Mouse (Mus musculus) layer of hippocampus, adult 9-11 months (tissue): ENCODE measurements at regions not wholly inside any gene's neighbourhood (a gene's known extent, or its start where the extent isn't known, plus 50 kb on each side); places are given as distances from the start of the nearest gene placed in this dataset.

Experiments used
- DNase-seq: peaks from one replicate; pipeline ENCODE4 v3.0.0; 2022

DNA sequence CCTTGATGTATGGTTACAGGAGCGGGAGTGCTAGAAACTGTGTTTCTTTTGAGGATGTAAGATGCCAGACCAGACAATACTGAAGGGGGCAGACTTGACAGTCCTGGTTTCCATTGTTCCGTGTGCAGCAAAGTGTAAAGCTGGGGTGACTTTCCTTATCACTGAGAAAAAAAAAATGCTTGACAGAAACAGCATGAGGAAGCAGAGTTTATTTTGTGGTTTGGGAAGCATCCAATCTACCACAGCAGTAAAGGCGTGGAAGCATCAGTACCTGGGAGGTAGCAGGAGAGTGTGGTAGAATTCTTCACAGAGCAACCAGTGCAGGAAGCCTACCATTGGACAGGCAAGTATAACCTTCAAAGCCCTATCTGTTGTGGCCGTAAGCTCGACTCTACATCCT, 322.3 kb downstream of the Mycn start:
- no peak for DNase-seq

DNA sequence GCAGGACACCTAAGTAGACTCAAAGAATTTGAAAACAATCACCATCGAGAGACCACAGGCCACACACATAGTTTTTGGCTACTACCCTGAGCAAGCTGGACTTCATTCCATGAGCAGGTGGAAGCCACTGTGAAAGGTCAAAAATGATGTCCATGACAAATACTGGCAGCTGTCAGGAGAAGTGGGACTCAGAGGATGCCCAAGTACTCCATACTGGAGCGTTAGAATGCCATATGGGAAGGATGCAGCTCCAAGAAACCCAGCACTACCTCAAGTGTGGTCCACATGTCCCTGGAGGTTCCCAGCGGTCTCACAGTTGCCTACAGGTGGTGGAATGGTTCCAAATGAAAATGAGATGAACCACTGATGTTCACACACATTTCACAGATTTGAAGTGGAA, 329.2 kb downstream of the Mycn start:
- no peak for DNase-seq

DNA sequence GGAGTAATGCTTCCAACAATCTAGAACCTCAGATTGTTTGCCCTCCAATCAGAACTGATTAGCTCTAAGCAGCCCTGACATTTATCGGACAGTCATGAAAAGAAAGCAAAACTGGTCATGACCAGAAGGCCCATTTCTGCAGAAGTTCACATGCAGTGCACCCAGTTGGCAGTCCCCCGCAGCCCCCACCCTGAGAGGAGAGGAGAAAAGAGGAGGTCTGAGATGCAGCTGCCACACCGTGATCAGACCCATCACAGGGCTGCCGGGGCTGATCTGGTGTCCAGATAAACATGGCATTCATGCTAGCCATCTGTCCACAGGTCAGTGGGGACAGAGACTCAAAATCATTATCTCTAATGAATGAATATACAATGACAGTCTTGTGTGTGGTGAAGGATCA, 330.9 kb downstream of the Mycn start:
- DNase-seq = no peak

DNA sequence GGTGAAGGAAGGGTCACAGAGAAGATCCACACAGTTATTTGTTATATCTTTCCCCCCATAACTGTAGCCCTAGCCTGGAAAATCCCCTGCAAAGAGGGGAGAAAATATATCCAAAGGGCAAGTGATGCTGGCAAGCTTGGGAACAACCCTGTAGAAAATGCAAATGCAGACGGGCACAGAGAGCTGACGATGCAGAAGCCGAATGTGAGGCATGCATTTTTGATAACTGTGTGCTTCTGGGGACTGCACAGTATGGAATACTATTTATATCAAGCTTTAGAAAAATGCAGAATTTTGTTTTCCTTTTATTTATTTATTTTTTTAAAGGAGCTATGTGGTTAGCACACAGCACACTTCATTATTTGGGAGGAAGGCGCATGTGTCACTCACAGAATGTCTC, 333.7 kb downstream of the Mycn start:
- no peak for DNase-seq

DNA sequence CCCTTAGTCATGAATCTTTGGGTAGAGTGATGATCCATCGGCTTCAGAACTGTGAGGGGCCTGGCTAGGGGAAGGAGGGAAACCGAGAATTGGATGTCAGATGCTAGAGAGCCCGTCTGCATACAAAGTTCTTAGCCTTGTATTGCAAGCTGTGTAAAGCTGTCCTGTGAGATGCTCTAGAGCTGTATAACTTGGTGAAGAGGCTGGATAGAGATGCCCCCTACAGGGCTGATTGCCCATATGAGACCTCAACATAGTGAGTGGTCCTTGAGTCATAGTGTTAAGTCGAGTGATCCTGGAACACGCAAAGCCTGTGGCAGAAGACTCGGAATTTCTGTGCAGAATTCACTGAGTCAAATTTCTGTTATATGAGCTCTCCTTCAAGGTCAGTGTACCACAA, 334.8 kb downstream of the Mycn start:
- DNase-seq = no peak

DNA sequence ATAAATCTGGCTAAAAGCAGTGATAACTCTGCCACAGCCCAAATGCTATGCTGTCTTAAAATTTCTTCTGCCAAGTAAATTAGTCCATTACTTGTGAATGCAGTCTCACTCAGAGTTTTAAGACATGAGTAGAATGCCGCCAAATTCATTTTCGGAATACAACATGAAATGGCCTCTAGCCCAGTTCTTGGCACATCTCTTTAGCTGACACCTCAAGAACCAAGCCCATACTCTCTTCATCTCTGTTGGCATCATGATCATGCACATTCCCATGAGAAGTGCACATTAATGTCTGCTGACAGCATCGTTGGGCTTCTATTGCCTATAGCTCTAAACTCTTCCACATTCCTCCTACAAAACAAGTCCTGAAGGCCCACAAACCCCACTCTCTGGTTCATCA, 336.2 kb downstream of the Mycn start:
- DNase-seq = no peak

DNA sequence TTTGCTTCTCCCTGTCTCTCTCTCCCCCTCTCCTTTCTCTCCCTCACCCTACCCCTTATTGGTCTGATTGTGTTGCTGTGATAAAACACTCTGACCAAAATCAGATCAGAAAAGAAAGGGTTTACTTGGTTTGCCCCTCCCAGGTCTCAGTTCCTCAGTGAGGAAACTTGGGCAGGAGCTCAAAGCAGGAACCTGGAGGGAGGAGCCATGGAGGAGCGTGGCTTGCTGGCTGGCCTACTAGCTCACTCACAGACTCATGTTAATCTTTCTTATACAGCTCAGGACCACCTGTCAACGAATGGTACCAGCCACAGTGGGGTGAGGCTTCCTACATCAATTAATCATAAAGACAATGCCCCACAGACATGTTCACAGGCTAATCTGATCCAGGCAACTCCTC, 339.4 kb downstream of the Fam49a start:
- no peak for DNase-seq

DNA sequence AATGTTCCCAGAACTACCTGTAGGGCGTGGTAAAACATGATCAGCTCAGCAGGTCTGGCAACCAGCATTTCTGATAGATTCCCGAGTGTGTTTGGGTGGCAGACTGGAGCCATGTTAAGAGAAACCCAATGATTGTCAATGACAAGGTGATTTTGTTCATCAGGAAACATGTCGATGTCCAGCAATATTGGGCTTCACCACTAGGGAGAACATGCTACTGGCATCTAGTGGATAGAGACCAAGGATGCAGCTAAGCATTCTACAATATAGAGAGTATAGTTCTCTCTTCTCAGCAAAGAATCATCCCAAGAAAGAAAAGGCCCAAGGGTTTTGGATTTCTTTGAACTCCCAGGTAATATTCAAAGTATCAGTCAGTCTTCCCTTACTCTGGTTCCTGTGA, 333.5 kb downstream of the Fam49a start:
- DNase-seq = no peak

DNA sequence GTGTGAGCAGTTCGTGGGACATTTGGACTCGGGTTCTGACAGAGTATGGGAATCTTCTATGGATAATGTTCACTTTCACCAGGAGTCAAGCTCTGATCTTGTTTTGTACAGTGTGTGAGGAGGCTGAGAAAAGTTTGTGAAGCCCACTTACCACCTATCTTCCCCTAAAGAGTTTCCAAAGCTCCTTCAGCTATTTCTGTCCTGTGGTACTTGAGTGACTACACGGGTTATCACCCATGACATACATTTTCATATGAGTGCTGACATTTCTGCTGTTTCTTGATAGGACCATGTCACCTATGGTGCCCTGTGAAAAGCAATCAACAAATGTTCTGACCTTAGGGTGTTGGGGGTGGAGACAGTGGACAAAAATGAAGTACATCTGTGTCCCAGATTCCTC, 332.6 kb downstream of the Fam49a start:
- DNase-seq = no peak

DNA sequence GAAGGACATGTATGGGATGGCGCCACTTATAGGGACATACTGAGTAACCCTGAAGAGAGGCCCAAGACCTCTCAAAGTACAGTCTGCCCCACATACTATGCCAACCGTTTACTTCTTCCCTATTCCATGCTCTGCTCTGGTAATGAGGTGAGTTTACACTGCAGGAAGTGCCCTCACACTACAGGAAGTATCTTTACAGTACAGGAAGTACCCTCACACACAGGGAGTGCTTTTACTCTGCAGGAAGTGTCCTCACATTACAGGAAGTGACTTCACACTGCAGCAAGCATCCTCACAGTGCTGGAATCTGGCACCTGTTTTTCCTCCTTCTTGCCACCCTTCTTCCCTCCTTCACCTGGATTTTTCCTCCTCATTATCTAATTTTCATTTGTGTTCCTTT, 331.4 kb downstream of the Fam49a start:
- DNase-seq = no peak

DNA sequence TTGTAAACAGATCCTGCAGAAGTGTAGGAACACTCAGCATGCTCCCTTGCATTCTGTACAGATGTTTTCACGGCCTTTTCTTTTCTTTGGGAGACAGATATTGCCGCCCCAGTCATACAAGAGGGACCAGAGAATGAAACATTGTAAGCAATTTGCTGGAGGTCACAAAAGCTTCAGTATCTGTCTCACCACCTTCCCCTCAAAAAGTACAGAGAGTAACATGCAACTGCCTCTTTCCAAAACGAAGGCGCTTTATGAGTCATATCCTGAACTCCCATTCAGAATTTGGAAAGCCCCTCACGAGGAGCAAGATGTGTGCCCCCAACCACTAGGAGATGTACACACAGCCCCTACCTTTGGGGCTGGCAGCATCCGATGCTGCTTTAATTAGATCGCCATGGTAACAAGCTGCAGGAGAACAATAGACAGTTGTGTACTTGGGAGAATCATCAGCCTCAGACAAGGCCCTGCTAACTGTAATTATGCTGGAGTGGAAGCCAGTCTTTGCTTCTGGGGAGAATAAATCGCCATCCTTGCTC, 328.9 kb downstream of the Fam49a start:
- DNase-seq = peak; percentile 30

DNA sequence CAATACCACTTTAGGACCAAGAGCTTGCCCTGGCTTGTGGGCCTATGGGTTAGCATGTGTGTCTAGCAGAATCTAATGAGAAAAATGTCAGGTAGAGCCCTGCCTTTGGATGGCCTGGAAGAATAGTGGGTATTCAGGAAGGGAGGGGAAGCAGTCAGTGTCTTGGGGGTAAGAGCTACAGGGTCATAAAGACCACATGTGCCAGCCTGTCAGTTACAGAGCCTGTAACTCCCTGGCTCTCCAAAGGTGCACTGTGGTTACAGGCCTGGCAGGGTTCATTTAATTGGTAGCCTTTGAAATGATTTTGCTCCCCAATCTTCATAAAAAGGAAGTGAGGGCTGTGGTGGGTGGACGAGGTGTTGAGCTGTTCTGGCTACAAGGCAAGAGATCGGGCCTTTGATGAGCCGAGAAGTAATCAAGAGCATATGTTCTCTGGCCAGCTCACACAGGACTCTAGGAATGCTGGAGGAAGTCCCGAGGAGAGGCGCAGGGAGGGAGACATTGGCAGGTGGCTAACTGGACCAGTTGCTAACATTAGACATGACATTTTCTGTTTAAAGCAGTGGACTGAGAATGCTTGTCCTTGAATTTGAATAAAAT, 326.9 kb downstream of the Fam49a start:
- no peak for DNase-seq

DNA sequence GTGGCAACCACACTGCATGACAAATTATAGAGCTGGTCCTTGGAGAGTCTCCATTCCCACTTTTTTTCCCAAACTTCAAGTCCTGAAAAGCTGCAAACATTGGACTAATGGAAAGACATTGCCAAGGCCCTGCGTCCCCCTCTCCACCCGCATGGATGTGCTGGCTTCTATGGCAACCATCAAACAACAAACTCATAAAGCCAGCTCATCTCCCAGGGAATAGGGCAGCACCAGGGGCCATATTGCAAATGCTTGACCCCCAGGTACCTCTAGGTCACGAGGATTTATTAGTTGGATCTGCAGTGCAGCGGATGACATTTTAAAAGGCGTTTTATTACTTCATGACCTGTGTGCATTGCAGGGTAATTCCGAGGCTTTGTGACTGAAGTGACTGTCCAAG, 324.5 kb downstream of the Fam49a start:
- no peak for DNase-seq

DNA sequence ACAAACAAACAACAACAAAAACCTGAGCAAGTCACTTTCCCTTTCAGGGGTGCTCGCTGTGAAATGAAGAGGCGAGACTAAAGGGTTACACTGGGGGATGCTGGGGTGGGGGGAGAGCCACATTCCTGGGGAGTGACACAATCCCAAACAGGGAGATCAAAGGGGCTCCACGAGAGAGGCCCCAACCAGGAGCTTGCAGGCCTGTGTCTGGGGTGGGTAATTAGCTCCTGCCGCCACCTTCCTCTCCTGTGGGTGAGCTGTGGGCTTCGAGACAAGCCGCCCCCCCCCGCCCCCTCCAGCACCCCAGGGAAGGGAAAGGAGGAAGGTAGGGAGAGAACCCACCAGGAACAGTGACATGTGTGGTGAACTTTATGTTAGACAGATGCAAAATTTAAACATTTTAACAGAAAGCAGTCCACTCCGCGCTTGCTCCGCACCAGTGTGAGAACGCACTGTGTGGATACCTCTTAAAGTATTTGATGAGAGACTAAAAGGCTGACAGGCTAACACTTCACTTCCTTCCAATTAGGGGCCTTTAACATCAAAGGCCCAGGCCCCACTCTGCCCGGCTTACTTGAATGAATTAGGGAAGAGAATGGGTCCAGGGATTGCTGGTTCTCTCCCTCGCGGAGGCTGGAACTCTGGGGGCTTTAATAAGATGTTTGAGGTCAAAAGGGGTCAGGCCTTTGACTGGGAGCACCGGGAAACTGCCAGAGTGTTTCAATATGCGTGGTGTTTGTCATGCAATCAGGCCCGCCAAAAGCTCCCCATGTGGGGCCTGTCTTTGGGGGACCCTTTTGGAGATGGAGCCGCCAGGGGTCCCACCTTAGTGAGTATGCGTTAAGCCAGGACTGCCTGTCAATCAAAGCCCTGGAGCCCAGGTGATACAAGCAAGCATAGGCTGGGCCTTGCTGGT, 319.6 kb downstream of the Fam49a start:
- DNase-seq = no peak

DNA sequence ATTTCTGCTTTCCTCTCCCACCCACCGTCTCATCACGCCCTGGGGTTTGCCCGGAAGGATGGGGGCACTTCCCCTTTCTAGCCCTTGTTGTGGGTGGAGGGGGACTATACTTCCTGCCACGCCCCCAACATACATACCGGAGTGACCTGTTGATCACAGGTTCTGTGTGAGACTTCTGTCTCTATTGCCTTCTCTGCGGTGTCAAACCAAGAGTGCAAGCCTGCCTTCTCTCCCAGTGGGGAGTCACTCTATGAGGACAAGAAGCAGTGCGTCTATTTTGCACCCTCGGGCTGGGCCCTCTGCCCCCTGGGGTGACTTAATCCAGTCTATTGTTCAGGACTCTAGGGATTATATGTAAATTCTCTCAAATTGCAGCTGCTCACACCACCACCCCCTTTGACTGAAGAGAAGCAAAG, 318.8 kb downstream of the Fam49a start:
- DNase-seq = no peak

DNA sequence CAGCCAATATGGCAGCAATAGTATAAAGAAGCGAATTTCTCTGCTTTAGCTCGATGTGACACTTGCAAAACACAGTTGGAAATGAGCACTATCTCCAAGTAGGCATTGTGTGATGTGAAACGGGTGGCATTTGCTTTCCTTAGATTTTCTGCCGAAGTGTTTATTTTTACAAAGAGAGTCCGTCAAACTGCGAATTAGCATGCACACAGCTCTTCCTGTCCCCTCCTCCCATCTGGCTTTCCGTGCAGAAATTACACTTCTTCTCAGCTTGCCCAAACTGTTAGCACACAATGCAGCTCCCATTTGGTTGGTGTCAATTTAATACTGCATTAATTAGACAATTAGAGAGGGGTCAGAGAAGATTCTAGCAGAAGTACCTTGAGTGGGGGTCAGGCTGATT, 316.3 kb downstream of the Fam49a start:
- DNase-seq = peak; percentile 25

DNA sequence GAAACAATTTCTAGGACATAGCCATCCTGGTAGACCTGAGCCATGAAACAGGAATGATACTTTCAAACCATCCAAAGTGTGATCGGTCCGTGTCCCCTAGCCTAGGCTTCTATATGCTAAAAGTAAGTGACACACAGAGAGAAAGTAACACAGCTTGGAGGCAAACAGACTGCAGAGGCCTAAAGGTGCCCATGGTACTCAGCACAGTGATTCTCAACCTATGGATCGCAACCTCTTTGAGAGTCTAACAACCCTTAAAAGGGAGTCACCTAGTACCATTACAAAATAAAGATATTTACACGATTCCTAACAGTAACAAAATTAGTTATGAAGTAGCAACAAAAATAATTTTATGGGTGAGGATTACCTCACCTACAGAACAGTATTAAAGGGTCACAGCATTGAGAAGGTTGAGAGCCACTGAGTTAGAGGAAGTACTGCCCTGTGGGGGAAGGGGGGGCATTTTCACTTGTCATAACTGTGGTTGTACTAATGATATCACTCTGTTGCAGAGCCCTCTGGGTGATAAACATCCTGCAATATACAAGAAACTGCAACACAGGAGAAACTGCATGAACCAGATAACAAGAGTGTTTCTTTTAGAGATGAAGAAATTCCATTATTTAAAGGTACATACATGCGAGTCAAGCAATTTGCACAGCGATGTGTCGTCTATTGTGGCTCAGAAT, 308.8 kb downstream of the Fam49a start:
- no peak for DNase-seq

DNA sequence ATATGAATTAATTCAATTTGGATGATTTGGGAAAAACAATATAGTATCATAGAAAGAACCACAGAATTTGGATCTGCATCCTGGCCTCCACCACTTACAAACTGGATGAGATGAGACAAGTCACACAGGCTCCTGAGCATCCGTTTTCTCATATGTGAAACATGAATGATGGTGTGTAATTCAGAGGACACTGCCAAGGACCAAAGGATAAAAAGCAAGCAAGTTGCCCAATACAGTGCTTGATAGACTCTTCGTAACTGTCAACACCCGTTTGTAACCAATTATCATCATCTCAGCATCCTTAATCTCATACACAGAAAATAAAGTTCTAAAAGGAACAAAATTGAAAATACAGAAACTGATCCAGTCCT, 305.8 kb downstream of the Fam49a start:
- DNase-seq = no peak

DNA sequence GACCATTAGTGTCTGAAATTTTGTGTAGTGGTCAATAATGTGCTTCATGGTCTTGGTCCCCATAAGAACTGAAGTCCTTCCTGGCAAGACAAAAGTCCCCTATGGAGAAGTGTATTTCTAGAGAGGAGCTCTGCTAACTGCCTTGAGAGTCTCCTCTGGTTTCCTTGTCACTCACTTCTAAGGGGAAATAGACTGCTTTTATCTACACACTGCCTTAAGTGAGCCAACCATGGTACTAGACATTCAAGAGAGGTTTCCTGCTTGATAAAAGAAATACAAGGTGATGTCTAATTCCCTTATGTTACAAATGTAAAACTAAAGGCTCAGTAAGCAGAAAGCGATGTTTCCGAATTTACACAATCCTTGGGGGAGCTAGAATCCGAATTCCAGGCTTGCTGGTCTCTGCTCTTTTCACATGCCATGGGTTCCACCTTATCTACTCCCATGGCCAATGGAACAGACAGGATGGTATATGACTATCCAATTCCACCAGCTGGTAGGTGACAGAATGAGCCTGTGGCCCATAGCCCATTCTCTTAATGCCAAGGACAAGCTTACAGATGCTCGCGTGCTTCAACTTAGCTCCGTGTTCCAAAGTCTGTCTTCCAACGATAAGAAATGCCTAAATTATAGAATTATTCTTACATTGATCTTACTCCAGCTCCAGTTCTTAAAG, 305.3 kb downstream of the Fam49a start:
- peak; percentile 35 for DNase-seq

DNA sequence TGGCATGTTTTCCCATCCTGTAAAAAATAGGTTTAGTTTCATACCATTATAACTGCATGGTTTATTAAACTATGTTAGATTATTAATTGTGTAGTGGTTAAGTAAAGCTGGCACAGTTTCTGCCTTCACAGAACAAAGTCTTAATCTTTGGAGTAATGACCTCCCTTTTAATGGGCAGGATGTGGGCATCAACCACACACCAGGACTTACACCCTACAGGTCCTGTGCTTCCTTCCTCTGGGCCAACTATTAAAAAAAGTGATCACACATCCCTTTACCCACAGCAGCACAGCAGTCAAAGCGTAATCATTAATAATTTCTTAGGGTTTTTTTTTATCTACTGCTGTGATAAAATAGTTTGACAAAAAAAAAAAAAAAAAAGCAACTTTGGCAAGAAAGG, 300.3 kb downstream of the Fam49a start:
- DNase-seq = no peak

DNA sequence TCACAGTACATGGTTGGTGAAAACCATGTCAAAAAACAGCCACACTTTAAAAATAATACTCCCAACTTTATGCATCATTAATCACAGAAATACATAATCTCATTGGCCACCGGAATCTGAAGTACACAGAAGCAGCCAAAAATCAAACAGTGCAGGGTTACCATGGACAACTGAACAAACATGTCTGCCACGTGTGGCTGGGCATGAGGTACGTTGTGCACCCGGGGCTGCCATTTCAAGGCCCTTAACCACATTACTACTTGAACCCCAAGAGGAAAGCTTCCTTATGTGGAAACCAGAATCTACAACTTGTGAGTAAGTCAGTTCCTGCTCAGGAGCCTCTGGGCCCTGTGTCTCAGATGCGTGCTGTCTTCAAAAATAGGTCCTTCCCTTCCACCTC, 289.9 kb downstream of the Fam49a start:
- DNase-seq = no peak

DNA sequence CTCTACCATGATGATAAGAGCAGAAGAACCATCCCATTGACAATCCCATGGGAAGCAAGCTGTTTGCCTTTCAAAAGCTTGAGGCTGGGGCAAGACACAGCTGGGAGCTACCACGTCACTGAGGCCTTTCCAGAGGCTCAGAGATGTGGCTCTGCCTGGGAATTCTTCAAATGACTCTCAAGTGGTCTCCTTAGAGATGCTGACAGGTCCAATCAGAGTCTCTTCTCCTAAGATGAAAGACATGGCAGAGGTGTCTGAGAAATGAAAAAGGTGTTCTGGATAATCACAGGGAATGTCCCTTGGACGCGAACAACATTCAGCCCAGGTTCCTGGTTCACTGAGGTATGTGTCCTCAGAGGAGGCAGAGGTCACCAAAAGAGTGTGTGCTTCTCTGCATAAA, 287.7 kb downstream of the Fam49a start:
- DNase-seq = no peak

DNA sequence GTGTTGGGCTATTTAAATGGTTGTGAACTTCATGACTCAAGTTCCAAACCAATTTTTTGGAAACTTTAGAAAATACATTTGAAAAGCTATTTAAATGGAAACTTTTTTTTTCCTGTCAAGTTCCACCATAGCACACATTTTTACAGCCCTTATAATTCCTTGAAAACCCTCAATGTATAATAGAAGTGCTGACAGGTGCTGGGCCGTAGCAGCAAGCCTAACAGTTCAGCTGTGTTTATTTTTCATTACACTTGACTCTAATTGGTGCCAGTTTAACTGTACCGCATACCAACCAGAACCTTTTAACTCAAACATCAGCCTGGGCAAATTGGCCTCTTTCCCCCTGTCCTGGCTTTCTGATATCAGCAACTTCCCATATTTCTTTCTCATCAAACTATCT, 286.7 kb downstream of the Fam49a start:
- DNase-seq = no peak
